Mouse (Mus musculus) adrenal gland, adult 10 weeks (tissue): ENCODE results near the gene Gm3149. TPM values are rescaled to one million over a fixed set of nuclear protein-coding genes. Genes with fewer than 3 reads are reported as not detected.

Source experiments
- polyA plus RNA-seq: library from polyadenylated mRNA; stranded (reverse); fragments of 350-450 nt; fragmentation: Illumina TruSeq; extraction: RNeasy Lipid Tissue Mini Kit (QIAGEN cat#74804); gene quantifications from one replicate; pipeline ENCODE4 v1.2.3, GENCODE M21; 2014; ENCODE audit warnings: low read depth, low replicate concordance

The Gm3149 gene
- not detected for polyA plus RNA-seq

DNA sequence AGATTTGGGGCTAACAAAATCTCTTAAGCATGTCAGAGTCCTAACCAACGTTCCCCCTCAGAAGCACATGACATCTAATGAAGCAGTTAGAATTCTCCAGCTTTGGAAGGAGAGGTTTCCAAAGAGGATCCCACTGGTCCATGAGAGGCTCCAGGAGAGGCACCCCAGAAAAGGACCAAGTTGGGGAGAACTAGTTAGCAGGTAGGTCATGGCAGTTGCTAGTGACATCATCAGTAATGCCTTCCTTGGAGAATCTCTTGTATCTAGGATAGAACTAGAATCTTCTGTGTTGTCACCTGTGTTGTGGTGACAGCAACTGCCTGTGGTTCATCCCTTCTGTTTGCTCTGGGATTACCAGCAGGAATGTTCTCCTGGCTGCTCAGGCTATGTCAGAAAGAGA, at the start of gene Gm3149:
Gene Gm3149 (plus strand): TSS at position 301 of the 400 bp plus-strand sequence.

GRCm38 (mm10) chr14:4334476-4335080, 17.5 kb downstream of the Gm3149 start, which contains the start of gene 2610042L04Rik:
Gene 2610042L04Rik (plus strand): TSS chr14:4334763.

Other genes starting within 250 kb of the Gm3149 start
- not detected for gene Gm3115, start 233.2 kb upstream of the Gm3149 start, polyA plus RNA-seq
- not detected for gene Gm8108, start 206.8 kb upstream of the Gm3149 start, polyA plus RNA-seq
- not detected for gene Gm3127, start 152.3 kb upstream of the Gm3149 start, polyA plus RNA-seq
- not detected for gene Gm2974, start 134.7 kb upstream of the Gm3149 start, polyA plus RNA-seq
- not detected for gene Gm3138, start 67.7 kb upstream of the Gm3149 start, polyA plus RNA-seq
- gene 2610042L04Rik, start 17.5 kb downstream of the Gm3149 start, polyA plus RNA-seq: not detected
- gene Gm3159, start 80.2 kb downstream of the Gm3149 start, polyA plus RNA-seq: not detected
- gene Gm3164, start 98.2 kb downstream of the Gm3149 start, polyA plus RNA-seq: not detected
- not detected for gene Gm3173, start 113.7 kb downstream of the Gm3149 start, polyA plus RNA-seq
- gene Gm3182, start 164.5 kb downstream of the Gm3149 start, polyA plus RNA-seq: not detected
- not detected for gene Gm3047, start 238.1 kb downstream of the Gm3149 start, polyA plus RNA-seq